ENCODE assay signal across 8 mouse cellular contexts in the genomic region with DNA sequence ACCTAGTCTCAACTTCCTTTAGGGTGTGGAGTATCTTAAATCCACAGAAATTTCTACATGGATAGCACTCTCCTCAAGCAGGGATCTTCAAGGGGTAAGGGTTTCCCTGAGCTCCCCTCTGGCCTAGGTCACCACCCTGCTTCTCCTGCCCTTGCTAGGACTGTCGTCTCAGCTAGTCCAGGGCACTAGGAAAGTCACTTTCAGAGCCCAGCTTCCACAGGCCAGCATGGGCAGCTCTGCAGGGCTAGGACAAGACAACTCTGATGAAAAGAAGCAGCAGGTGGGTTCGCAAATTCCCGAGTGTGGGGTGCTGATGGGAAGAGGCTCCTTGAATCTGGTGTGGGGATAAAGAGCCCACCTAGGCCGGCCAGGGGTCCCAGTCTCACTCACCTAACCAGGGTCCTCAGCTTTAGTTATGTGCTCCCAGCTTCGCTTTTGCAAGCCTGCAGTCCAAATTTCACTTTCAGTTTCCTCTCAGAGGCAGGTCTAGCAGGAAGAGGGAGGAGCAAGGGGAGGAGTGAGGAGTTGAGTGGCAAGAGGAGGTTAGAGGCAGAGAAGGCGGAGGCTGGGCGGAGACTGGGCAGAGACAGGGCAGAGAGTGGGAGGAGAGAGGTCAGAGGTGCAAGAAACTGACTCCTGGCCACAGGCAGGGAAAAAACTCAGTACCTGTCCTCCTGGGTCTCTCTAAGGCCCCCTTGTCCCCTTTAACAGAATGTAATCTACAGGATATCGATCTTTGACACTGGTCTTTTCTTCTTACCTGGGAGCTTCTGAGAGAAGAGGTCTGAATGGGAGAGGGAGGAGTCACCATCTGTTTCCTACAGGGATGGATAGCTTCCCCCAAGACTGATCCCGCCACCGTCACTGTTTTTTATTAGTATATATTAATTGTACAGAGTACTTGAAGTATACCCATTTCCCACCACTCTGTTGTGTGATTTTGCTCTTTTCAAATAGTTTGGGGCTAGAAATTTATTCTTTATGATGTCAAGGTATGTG. TPM values are rescaled to one million over a fixed set of nuclear protein-coding genes. Genes with fewer than 3 reads are reported as not detected.
DNase-seq lines count a peak whose midpoint lies in the region; ATAC-seq and TF ChIP-seq lines count a peak whose summit lies in the region.

A gene (minus strand): TSS at position 488 of the 999 bp plus-strand sequence.

- ATAC-seq in erythroblast, adult 5-6 weeks (replicated peaks; ENCODE audit: low FRiP score, poor library complexity, severe bottlenecking), result peak; percentile 100
- peak; percentile 99 for ATAC-seq in kidney, embryonic 14.5 days (ENCODE audit: low FRiP score, low TSS enrichment)
- ATAC-seq in limb, embryonic 15.5 days (ENCODE audit: insufficient number of reproducible peaks, low FRiP score, low TSS enrichment, low read depth), result peak; percentile 83
- ATAC-seq in midbrain, postnatal 0 days (ENCODE audit: low FRiP score), result peak; percentile 66; the same call in 1 of the 2 replicates

- H3K4me3 ChIP-seq in C2C12 (ENCODE audit: insufficient read depth, poor library complexity, severe bottlenecking), result peak within 1 kb of the TSS; percentile 32
- H3K4me3 ChIP-seq in heart, embryonic 10.5 days, result peak within 1 kb of the TSS; percentile 63
- H3K4me3 ChIP-seq in kidney, embryonic 14.5 days (ENCODE audit: low read length), result peak within 1 kb of the TSS; percentile 51
- H3K4me3 ChIP-seq in limb, embryonic 15.5 days, result peak within 1 kb of the TSS; percentile 45
- peak within 1 kb of the TSS; percentile 29 for H3K4me3 ChIP-seq in midbrain, postnatal 0 days (ENCODE audit: low read depth, low read length)

- no peak for TF ChIP-seq CTCF in C2C12 (IDR thresholded peaks at IDR 0.05; ENCODE audit: control insufficient read depth, insufficient read depth, insufficient read length)
- no peak for TF ChIP-seq CTCF in midbrain, postnatal 0 days (IDR thresholded peaks at IDR 0.05)

- peak within 1 kb of the TSS; percentile 61 for H3ac ChIP-seq in C2C12 (ENCODE audit: control insufficient read depth, insufficient read length, low read depth)

- H3K4me1 ChIP-seq in heart, embryonic 10.5 days, result 0 out of 2 replicates have a peak, but pooled peaks cover 9% of the 10 kb centered on the region
- no peaks in the 10 kb centered on the region for H3K4me1 ChIP-seq in kidney, embryonic 14.5 days (ENCODE audit: control insufficient read depth, insufficient read depth, low read length)
- peaks cover 8% of the 10 kb centered on the region; the same call in 1 of the 2 replicates for H3K4me1 ChIP-seq in limb, embryonic 15.5 days
- no peaks in the 10 kb centered on the region for H3K4me1 ChIP-seq in midbrain, postnatal 0 days (ENCODE audit: insufficient read depth, low read length)

- no peaks in the 10 kb centered on the region for H3K79me2 ChIP-seq in C2C12 (ENCODE audit: control insufficient read depth, insufficient read depth)

- peak within 1 kb of the TSS; percentile 59 for H3K4me2 ChIP-seq in kidney, embryonic 14.5 days (replicated peaks; ENCODE audit: low read depth, low read length)
- peak within 1 kb of the TSS; percentile 55 for H3K4me2 ChIP-seq in limb, embryonic 15.5 days
- peak within 1 kb of the TSS; percentile 38 for H3K4me2 ChIP-seq in midbrain, postnatal 0 days (ENCODE audit: low read depth, low read length, poor library complexity, severe bottlenecking)

- H3K27me3 ChIP-seq in C2C12 (ENCODE audit: control insufficient read depth, insufficient read depth, insufficient read length), result no peaks in the 10 kb centered on the region
- no peaks in the 10 kb centered on the region for H3K27me3 ChIP-seq in heart, embryonic 10.5 days (ENCODE audit: insufficient read depth, poor library complexity, severe bottlenecking)
- H3K27me3 ChIP-seq in kidney, embryonic 14.5 days (ENCODE audit: control insufficient read depth, insufficient read depth, low read length), result no peaks in the 10 kb centered on the region
- no peaks in the 10 kb centered on the region for H3K27me3 ChIP-seq in limb, embryonic 15.5 days
- H3K27me3 ChIP-seq in midbrain, postnatal 0 days (ENCODE audit: insufficient read depth, low read length), result no peaks in the 10 kb centered on the region

- peak within 1 kb of the TSS; percentile 80 for H3K27ac ChIP-seq in heart, embryonic 10.5 days
- H3K27ac ChIP-seq in kidney, embryonic 14.5 days (ENCODE audit: low read depth, low read length), result no peak within 1 kb of the TSS
- H3K27ac ChIP-seq in limb, embryonic 15.5 days, result peak within 1 kb of the TSS; percentile 24; the same call in 1 of the 2 replicates
- H3K27ac ChIP-seq in midbrain, postnatal 0 days (ENCODE audit: low read depth, low read length), result no peak within 1 kb of the TSS

- no peaks in the 10 kb centered on the region for H3K79me3 ChIP-seq in C2C12 (ENCODE audit: low read depth)

- H3K9me3 ChIP-seq in heart, embryonic 10.5 days, result no peaks in the 10 kb centered on the region
- H3K9me3 ChIP-seq in kidney, embryonic 14.5 days (ENCODE audit: control insufficient read depth, low read length), result no peaks in the 10 kb centered on the region
- H3K9me3 ChIP-seq in limb, embryonic 15.5 days, result no peaks in the 10 kb centered on the region
- H3K9me3 ChIP-seq in midbrain, postnatal 0 days (ENCODE audit: low read length), result no peaks in the 10 kb centered on the region

- peak; percentile 89 for DNase-seq in brain, adult 2 months (ENCODE audit: low read depth, low spot score)
- DNase-seq in heart, embryonic 10.5 days (ENCODE audit: low spot score), result peak; percentile 93
- peak; percentile 30 for DNase-seq in midbrain, postnatal 0 days (ENCODE audit: low spot score)
- peak; percentile 71 to 78 for DNase-seq in spleen, postnatal 14 days (ENCODE audit: low spot score in 2 of 2)

- H3K36me3 ChIP-seq in C2C12 (ENCODE audit: control insufficient read depth, insufficient read depth), result no peaks in the 10 kb centered on the region
- peaks cover 2% of the 10 kb centered on the region; the same call in 1 of the 2 replicates for H3K36me3 ChIP-seq in heart, embryonic 10.5 days
- H3K36me3 ChIP-seq in kidney, embryonic 14.5 days (ENCODE audit: control insufficient read depth, insufficient read depth, low read length), result no peaks in the 10 kb centered on the region
- H3K36me3 ChIP-seq in limb, embryonic 15.5 days, result no peaks in the 10 kb centered on the region
- no peaks in the 10 kb centered on the region for H3K36me3 ChIP-seq in midbrain, postnatal 0 days (ENCODE audit: insufficient read depth, low read length)

- peak within 1 kb of the TSS; percentile 62 for H3K9ac ChIP-seq in kidney, embryonic 14.5 days (ENCODE audit: low read depth, low read length)
- peak within 1 kb of the TSS; percentile 31 for H3K9ac ChIP-seq in limb, embryonic 15.5 days
- no peak within 1 kb of the TSS for H3K9ac ChIP-seq in midbrain, postnatal 0 days (replicated peaks; ENCODE audit: low read length, poor library complexity, severe bottlenecking)

- WGBS in heart, embryonic 10.5 days, result 19% methylated on average over 10 of the region's 10 CpGs
- 14% methylated on average over 10 of the region's 10 CpGs for WGBS in kidney, embryonic 14.5 days
- 17% methylated on average over 10 of the region's 10 CpGs for WGBS in limb, embryonic 15.5 days
- WGBS in midbrain, postnatal 0 days, result 21% methylated on average over 10 of the region's 10 CpGs

TF ChIP-seq in C2C12, 6 proteins besides CTCF, POLR2A, EP300 and RAD21:
- TF ChIP-seq CEBPB (IDR thresholded peaks at IDR 0.05; ENCODE audit: low read depth) (no peak), FOSL1 (IDR thresholded peaks at IDR 0.05; ENCODE audit: insufficient read depth, low read length, poor library complexity, severe bottlenecking) (no peak), MAX (IDR thresholded peaks at IDR 0.05) (no peak), USF1 (IDR thresholded peaks at IDR 0.05; ENCODE audit: low read depth) (no peak), MYOD1 (IDR thresholded peaks at IDR 0.05; ENCODE audit: control insufficient read depth, insufficient read length, low read depth) (no peak), MYOG (IDR thresholded peaks at IDR 0.05; ENCODE audit: control insufficient read depth, extremely low read depth, insufficient read length) (no peak)

RNA-seq across cellular contexts. Expression of the gene that starts here (rescaled TPM):
- 0.49 TPM for polyA plus RNA-seq in C2C12 (2012; fragmentation: generic; extraction: Trizol)
- total RNA-seq in erythroblast, adult 5-6 weeks (2015; ENCODE audit: low replicate concordance), result 6.9 and 25.9 TPM in 2 replicates
- 37.5 and 50.2 TPM in 2 replicates for total RNA-seq in erythroblast, adult 5-6 weeks (2017; ENCODE audit: low replicate concordance)
- 0.47 and 0.65 TPM in 2 replicates for polyA plus RNA-seq in heart, embryonic 10.5 days (2016; fragmentation: Nextera tagmentation; extraction: Ambion mirVana)
- 0.68 and 1.5 TPM in 2 replicates for polyA plus RNA-seq in kidney, embryonic 14.5 days (2014; fragmentation: Nextera tagmentation; extraction: Ambion mirVana)
- polyA plus RNA-seq in limb, embryonic 15.5 days (2015; fragmentation: Nextera tagmentation; extraction: Ambion mirVana), result 0.49 and 0.97 TPM in 2 replicates
- 2.1 and 3.8 TPM in 2 replicates for total RNA-seq in midbrain, postnatal 0 days (2014; rRNA removed)
- 0.27 and 0.42 TPM in 2 replicates for polyA plus RNA-seq in midbrain, postnatal 0 days (2015; fragmentation: Nextera tagmentation; extraction: Ambion mirVana)

Comparison
In these comparisons a context has a peak if more than half of its experiments do, and no peak if none do; other contexts are left out.
1. Peak in DNase-seq, H3K4me3 ChIP-seq and H3K27ac ChIP-seq in heart, embryonic 10.5 days; RNA of the gene not detected or under 1 TPM.
2. Peak in ATAC-seq, H3K4me3 ChIP-seq, H3K27ac ChIP-seq, H3K9ac ChIP-seq and H3K4me2 ChIP-seq in limb, embryonic 15.5 days; RNA of the gene not detected or under 1 TPM.
3. DNase-seq: peak in every context shown above with its lines; median percentile 93 in heart, embryonic 10.5 days; 89 in brain, adult 2 months; 74 in spleen, postnatal 14 days; 30 in midbrain, postnatal 0 days.